Mouse (Mus musculus): ENCODE measurements around the gene Olfr124.

Gene Olfr124

GRCm38 (mm10) chr17:37799588-37799987, at the start of gene Olfr124:
Gene Olfr124 (plus strand): TSS chr17:37799888.
- no peak for ATAC-seq (ENCODE audit: insufficient number of reproducible peaks, low FRiP score, low TSS enrichment)

GRCm38 (mm10) chr17:37768307-37768706, 31.4 kb upstream of the Olfr124 start, which contains the start of gene Olfr122:
Gene Olfr122 (plus strand): TSS chr17:37768607.
- ATAC-seq (ENCODE audit: insufficient number of reproducible peaks, low FRiP score, low TSS enrichment), result no peak

- no peak for ATAC-seq (ENCODE audit: insufficient number of reproducible peaks, low FRiP score, low TSS enrichment)
Measured at GRCm38 (mm10) chr17:37793229-37793628, 6.5 kb upstream of the Olfr124 start, which contains the start of gene Olfr123. Gene Olfr123 (plus strand): TSS chr17:37793529.

GRCm38 (mm10) chr17:37832649-37833048, 33.0 kb downstream of the Olfr124 start, which contains the start of gene Olfr125:
Gene Olfr125 (plus strand): TSS chr17:37832949.
- ATAC-seq (ENCODE audit: insufficient number of reproducible peaks, low FRiP score, low TSS enrichment), result no peak

GRCm38 (mm10) chr17:37847183-37847582, 47.5 kb downstream of the Olfr124 start, which contains the start of gene Olfr126:
Gene Olfr126 (plus strand): TSS chr17:37847483.
- ATAC-seq (ENCODE audit: insufficient number of reproducible peaks, low FRiP score, low TSS enrichment), result no peak
